Mouse (Mus musculus) v-Abl transformed pro-B cells (cell line): ENCODE results near the gene Taok2.
"Not testable (repeated sequence)": the region's sequence is repeated elsewhere in the genome, so short reads cannot be mapped to it uniquely, and the experiment has no call there.

Experiments
- in situ Hi-C, 2 experiments: fragments of 400-800 bp; cut with MboI; formaldehyde crosslinking; loops; one replicate each; pipeline ENCODE4 v1.15.1; 2025; ENCODE audit not compliant: unreplicated experiment in 2 of 2

Taok2 gene

DNA sequence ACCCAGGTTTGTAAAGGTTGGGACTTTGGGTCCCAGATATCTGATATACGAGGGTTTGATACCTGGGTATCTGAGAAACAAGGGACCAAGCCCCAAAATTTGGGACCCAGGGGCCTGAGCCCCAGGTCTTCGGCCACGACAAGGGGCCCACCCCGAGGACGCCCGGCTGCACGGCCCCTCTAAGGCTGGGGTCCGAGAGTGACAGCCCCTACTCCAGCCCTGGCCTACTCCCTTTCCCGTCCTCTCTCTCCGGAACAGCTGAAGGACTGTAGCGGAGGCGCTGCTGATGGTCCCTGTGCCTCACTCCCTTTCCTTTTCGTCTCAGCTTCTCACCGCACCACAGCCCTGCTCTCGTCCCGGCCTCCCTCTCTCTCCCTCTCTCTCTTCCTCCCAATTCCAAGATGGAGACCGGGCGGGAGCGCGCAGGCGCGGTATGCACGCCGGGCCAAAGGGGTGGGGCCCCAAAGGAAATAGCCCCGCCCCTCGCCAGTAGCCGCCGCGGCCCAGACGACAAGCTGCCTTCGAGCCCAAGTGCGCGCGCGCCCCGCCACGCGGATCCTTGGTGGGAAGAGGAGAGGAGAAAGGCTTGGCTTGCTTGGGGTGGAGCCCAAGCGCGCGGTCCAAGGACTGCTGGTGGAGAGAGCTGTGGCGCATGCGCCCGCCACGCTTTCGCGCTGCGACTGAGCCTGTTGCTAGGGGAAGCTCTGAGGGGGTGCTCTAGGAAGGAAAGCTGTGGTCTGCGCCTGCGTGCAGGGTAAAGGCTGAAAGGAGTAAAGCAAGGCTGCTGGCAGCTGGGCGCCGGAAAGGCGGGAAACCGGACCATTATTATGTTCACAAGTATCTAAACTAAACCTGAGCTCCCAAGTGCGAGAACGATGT lies at the start of gene Taok2:
Gene Taok2, minus strand, starts transcription at position 418 of the 879 bp plus-strand sequence.
- in situ Hi-C loops, result no loop called here

DNA sequence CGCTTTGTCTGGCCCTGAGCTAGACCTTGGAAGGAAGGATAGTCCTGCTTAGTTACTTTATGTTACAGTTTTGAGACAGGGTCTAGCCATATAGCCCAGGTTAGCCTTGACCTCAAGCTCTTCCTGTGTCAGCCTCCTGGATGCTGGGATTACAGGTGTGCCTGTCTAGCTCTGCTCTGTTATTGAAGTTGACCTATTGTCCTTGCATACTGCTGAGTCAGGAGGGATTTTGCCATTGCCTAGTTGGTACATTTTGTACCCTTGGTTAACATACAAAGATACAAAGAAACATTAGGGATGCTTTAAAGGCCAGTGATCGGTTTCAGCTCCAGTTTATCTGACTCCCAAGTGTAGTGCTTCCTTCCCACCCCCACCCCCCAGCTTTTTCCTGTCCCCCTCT lies 48.1 kb upstream of the Taok2 start:
- in situ Hi-C loops, result no loop called here

GRCm38 (mm10) chr7:126929046-126929445 lies 44.5 kb upstream of the Taok2 start:
- in situ Hi-C loops, result no loop called here

DNA sequence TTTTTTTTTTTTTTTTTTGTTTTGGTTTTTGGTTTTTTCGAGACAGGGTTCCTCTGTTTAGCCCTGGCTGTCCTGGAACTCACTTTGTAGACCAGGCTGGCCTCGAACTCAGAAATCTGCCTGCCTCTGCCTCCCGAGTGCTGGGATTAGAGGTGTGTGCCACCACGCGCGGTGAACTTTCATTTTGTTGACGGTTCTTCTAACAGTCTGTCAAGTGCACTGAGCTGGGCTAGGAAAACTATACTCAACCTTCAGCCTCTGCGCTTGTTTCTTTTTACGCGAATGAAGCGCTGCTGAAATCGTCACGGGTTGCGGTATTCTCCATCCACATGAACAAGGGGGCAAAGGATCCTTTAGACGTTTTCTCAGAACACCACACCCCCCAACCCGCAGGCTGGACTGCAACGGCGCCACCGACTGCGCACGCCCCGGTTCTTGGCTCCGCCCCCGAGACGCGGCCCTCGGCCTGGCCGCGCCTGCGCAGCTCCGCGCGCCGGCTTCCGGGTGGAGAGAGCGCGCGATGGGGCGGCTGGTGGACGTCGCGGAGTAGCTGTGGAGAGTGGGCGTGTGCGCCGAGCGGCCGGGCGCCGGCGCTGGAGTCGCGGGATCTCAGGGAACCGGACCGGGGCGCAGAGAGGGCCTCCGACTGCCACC lies 44.0 kb upstream of the Taok2 start, which contains the start of gene Kctd13:
Gene Kctd13, plus strand, starts transcription at position 496 of the 654 bp plus-strand sequence.
- in situ Hi-C loops, result no loop called here

- in situ Hi-C loops, result no loop called here
Observed at GRCm38 (mm10) chr7:126926299-126926698, 41.8 kb upstream of the Taok2 start.

DNA sequence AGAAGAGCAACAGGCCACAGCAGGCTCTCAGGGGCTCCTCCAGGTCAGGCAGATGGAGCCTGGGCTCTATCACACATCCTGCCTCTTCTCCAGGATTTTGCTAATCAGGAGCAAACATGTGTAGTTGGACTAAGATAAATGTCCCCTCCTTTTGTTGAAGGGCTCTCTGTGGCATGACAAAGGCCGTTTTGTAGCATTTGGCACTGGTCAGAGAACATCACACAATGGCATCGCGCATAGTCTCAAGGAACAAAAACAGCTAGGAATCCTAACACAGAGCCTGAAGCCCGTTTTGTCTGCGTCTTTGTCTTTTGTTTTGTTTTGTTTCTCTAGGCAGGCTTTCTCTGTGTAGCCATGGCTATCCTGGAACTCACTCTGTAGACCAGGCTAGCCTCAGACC lies 39.5 kb upstream of the Taok2 start:
- in situ Hi-C loops, result no loop called here

GRCm38 (mm10) chr7:126922624-126923060 lies 38.1 kb upstream of the Taok2 start, which contains the start of gene Tmem219:
Gene Tmem219, minus strand, starts transcription at chr7:126922917.
- in situ Hi-C loops, result no loop called here

- in situ Hi-C loops, result no loop called here
Observed at GRCm38 (mm10) chr7:126921563-126921962, 37.1 kb upstream of the Taok2 start.

- in situ Hi-C loops, result no loop called here
Observed at GRCm38 (mm10) chr7:126919973-126920372, 35.5 kb upstream of the Taok2 start.

- in situ Hi-C loops, result not testable (repeated sequence)
Observed at GRCm38 (mm10) chr7:126918356-126918755, 33.9 kb upstream of the Taok2 start.

DNA sequence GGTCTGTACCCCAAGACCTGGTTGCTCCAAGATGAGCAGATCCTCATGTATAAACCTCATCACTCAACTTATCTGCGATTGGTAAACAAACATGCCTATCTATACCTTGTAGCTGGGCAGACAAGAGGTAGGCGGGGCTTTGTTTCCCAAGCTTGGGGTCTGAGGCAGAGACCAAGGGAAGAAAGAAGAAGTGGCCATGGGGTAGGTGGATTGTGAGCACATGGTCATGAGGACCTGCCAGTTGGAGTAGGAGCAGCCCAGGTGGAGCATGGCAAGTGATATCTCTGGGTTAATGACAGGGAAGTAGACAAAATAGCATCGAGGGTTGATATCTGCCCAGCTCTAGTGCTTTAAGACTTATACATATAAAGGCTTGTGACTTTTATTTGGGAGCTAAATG lies 30.3 kb upstream of the Taok2 start:
- in situ Hi-C loops, result no loop called here

GRCm38 (mm10) chr7:126905590-126905989 lies 21.1 kb upstream of the Taok2 start:
- in situ Hi-C loops, result no loop called here

DNA sequence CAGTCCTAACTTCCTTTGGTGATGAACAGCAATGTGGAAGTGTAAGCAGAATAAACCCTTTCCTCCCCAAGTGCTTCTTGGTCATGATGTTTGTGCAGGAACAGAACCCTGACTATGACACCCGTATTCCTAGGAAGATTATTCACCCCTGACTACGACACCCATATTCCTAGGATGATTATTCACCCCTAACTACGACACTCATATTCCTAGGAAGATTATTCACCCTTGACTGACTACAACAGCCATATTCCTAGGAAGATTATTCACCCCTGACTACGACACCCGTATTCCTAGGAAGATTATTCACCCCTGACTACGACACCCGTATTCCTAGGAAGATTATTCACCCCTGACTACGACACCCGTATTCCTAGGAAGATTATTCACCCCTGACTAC lies 15.3 kb upstream of the Taok2 start:
- in situ Hi-C loops, result not testable (repeated sequence)

DNA sequence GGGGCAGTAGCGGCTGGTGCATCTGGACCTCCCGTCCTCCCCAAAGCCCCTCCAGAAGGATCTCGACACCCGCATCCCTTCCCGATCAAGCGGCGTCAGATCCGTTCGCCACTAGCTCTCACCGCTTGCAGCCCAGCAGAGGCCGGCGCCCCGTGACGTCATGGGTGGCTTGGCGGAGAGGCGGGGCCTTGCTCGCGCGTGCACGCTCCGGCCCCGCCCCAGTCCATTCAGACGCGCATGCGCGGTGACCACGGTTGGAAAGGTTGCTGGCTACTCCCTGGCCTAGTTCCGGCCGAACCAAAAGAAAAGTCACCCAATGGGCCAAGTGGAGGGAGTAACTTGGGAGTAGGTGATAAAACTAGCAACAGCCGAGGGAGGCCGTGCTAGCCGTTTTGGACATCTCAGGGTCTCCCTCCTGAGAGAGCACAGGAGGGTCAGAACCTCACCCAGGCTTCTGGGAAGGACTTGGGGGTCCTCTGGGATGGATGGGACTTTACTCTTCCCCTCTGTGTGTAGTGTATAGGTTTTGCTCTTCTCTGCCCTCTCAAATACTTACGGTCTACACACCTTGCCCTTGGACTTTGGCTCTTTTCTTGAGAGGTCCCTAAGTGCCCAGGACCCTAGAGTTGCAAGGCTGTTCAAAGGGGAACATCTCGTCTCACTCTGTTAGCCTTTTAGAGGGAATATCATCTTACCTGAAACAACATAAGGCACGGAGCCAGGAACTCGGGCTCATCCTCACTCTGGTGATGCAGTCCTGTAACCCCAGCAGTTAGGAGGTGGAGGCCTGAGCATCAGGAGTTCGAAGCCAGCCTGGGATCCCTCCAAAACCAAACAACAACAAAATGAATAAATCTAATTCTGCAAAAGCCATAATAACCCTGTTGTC lies 13.8 kb upstream of the Taok2 start:
- in situ Hi-C loops, result no loop called here

DNA sequence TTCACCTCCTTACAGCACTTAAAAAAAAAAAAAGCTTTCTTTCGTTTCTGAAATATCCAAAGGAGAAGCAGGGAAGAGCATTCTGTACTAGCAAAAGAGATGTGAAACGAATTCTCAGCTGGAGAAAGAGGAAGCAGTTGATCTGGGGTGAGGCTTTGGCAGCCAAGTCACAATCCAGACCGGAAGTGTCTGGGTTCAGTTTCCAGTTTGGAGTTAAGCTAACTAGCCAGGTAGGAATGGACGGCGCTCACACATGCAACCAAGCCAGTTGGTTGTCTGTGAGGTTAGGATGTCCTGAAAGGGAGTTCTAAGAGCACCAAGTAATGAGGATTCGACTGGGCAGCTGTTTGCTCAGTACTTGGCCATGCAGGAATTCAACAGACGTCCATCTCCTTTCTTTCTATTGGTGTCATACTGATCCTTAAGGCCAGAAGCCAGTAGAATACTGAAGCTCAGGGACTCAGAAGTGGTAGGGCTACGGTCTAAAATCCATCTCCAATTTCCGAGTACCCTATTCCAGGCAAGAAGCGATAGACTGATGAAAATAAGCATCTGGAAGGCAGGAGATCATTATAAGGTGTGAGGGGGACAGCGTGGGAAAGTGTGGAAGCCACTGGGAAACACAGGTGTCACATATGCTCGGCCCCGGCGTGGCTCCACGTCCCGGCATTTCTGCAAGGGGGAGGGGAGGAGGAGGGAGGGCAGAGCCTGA lies 13.0 kb upstream of the Taok2 start:
- in situ Hi-C loops, result no loop called here

GRCm38 (mm10) chr7:126896912-126897311 lies 12.4 kb upstream of the Taok2 start:
- in situ Hi-C loops, result no loop called here

DNA sequence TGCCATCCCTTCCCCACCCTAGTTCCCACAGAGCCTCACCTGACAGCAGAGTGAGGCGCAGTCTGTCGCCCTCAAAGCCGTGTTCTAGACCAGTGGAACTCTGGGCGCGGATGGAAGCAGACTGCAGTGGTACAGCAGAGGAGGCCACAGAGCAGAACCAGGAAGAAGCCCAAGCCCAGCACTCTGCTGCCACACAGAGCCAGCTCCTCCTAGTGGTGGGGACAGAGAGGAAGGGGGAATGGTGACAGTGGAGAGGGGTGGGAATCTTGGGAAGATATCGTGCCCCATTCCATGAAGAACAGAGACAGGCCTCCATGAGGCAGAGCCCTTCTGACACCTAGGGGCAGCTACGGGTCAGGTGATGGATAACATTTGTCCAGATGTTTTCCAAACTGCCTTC lies 4.3 kb upstream of the Taok2 start:
- in situ Hi-C loops, result no loop called here

GRCm38 (mm10) chr7:126887281-126887680 lies 2.8 kb upstream of the Taok2 start:
- in situ Hi-C loops, result no loop called here

GRCm38 (mm10) chr7:126883731-126884181 lies 747 bp downstream of the Taok2 start:
- in situ Hi-C loops, result no loop called here

DNA sequence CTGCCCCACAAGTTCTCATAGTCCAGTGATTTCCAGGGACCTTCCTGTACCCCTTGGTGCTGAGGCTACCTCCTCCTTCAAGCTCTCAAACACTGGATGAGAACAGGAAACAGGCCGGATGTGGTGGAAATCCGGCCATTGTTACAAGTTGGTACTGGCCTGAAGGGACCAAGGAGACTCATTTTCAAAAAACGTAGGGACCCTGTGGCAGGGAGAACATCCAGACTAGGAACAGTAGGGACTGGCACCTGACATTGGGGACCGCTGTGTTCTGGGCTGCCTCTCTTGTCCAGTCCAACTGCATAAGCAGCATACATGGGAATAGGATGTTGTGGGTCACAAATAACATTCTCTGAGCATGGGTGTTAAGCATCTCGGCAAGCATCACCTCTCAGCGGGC lies 3.5 kb downstream of the Taok2 start:
- in situ Hi-C loops, result no loop called here
